Mouse (Mus musculus): ENCODE results near the gene Idua. TPM values are rescaled to one million over a fixed set of nuclear protein-coding genes. Genes with fewer than 3 reads are reported as not detected.

Gene Idua
- polyA plus RNA-seq, 1 experiment from 2014 or later: 12.7 TPM

DNA sequence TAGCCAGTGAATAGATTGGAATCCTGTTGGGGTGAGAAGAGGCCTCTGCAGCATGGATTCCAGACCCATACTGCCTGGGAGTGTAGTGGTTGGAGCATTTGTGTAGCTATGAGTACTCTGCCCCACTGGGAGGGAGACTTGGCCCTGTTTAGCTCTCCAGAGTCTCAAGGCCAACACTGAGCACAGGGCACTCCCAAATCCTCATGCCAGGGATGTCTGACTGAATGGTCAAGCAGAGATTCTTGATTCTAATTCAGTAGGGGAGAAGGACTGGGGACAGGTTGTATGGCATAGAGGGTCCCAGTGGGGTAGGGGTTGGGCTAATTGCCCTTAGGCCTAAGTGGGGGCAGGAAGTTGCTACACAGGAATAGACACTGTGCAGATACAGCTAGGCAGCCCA, 53.6 kb downstream of the Idua start:
- Histone ChIP-seq H3K4me1 (ENCODE audit: control insufficient read depth, insufficient read depth, low read length) (no peaks in the 10 kb centered on the region), H3K4me3 (replicated peaks; ENCODE audit: low read depth, low read length) (no peak overlapping the region), H3K4me2 (ENCODE audit: low read length) (no peak overlapping the region), H3K9me3 (ENCODE audit: control insufficient read depth, low read length) (no peaks in the 10 kb centered on the region), H3K27ac (replicated peaks; ENCODE audit: low read depth, low read length) (no peak overlapping the region), H3K9ac (replicated peaks; ENCODE audit: low read length) (no peak overlapping the region), H3K27me3 (ENCODE audit: control insufficient read depth, insufficient read depth, low read length) (no peaks in the 10 kb centered on the region), H3K36me3 (ENCODE audit: control insufficient read depth, insufficient read depth, low read length) (no peaks in the 10 kb centered on the region)
- no peak for ATAC-seq (ENCODE audit: low FRiP score, low TSS enrichment)
- DNase-seq: no peak

DNA sequence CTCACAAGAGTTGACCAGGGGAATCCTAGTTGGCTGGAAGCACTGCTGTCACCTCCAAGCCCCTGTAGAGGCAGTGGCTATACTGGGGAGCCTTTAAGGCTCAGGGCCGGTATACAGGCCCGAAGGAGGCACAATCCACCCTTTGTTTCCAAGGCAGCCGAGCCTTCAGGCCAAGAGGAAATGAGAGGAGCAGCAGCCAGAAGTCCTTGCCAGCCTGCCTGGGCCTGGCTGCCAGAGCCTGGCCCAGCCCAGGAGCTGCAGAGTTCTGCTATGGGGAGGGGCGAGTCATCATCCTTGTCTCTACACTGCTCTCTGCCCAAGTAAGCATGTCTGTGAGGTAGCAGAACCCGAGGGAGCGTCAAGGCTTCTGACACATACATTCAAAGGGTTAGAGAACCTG, 54.0 kb downstream of the Idua start:
- WGBS: 65% methylated on average over 6 of the region's 6 CpGs
- ATAC-seq (ENCODE audit: low FRiP score, low TSS enrichment) (0 out of 2 replicates have a peak, but pooled peaks have one; percentile 44), DNase-seq (peak; percentile 37)
- H3K9me3 ChIP-seq (ENCODE audit: control insufficient read depth, low read length): no peaks in the 10 kb centered on the region
- H3K9ac ChIP-seq (replicated peaks; ENCODE audit: low read length): no peak overlapping the region
- no peak overlapping the region for H3K27ac ChIP-seq (replicated peaks; ENCODE audit: low read depth, low read length)
- H3K36me3 ChIP-seq (ENCODE audit: control insufficient read depth, insufficient read depth, low read length): no peaks in the 10 kb centered on the region
- no peak overlapping the region for H3K4me2 ChIP-seq (ENCODE audit: low read length)
- H3K4me3 ChIP-seq (replicated peaks; ENCODE audit: low read depth, low read length): no peak overlapping the region
- no peaks in the 10 kb centered on the region for H3K4me1 ChIP-seq (ENCODE audit: control insufficient read depth, insufficient read depth, low read length)
- H3K27me3 ChIP-seq (ENCODE audit: control insufficient read depth, insufficient read depth, low read length): no peaks in the 10 kb centered on the region

DNA sequence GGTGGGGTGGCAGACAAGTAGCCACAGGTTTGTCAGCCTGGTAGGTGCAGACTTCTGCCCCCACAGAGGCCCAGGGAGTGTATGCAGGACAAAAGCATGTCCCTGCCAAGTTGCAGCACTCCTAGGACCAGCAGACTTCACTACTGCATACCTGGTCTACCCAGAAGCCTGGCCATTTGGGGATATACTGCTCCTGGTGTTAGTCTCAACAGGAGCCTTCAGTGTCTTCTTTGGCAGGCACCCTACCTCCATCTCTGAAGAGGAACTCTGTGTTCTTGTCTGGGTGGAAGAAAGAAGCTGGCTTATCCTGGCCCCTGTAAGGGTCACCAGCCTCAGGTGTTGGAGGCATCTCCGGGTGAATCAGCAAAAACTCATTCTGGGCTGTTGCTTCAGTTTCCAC, 55.8 kb downstream of the Idua start:
- 86% methylated on average over 1 of the region's 1 CpGs for WGBS
- no peaks in the 10 kb centered on the region for H3K27me3 ChIP-seq (ENCODE audit: control insufficient read depth, insufficient read depth, low read length)

DNA sequence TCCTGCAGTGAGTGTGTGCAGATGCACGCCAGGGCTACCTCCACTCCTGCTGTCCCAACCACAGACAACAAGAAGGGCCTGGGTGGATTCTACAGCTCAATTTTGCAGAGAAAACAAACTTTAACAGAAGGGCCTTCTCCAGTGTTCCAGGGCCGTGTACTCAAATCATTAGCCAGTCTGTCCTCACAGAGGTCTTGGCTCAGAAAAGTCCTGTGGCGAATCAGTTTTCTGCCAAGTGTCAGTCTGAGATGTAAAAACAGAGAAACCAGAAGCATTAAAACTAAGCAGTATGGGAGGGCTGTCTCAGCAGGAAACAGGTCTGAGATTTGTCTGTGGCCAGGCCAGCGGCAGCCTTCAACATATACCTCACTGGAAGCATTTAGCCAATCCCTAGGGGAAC, 57.9 kb downstream of the Idua start:
- DNase-seq: no peak
- WGBS: 31% methylated on average over 4 of the region's 4 CpGs
- H3K4me1 ChIP-seq (ENCODE audit: control insufficient read depth, insufficient read depth, low read length): no peaks in the 10 kb centered on the region
- H3K9me3 ChIP-seq (ENCODE audit: control insufficient read depth, low read length): no peaks in the 10 kb centered on the region
- H3K36me3 ChIP-seq (ENCODE audit: control insufficient read depth, insufficient read depth, low read length): no peaks in the 10 kb centered on the region
- H3K9ac ChIP-seq (replicated peaks; ENCODE audit: low read length): no peak overlapping the region
- H3K4me2 ChIP-seq (ENCODE audit: low read length): no peak overlapping the region
- no peak overlapping the region for H3K4me3 ChIP-seq (replicated peaks; ENCODE audit: low read depth, low read length)
- no peak overlapping the region for H3K27ac ChIP-seq (replicated peaks; ENCODE audit: low read depth, low read length)
- no peak for ATAC-seq (ENCODE audit: low FRiP score, low TSS enrichment)
- H3K27me3 ChIP-seq (ENCODE audit: control insufficient read depth, insufficient read depth, low read length): no peaks in the 10 kb centered on the region

More for the DNA sequence above, 55.8 kb downstream of the Idua start:
- no peak for ATAC-seq (ENCODE audit: low FRiP score, low TSS enrichment)
- Histone ChIP-seq H3K4me2 (ENCODE audit: low read length) (no peak overlapping the region), H3K4me3 (replicated peaks; ENCODE audit: low read depth, low read length) (no peak overlapping the region), H3K4me1 (ENCODE audit: control insufficient read depth, insufficient read depth, low read length) (no peaks in the 10 kb centered on the region), H3K9me3 (ENCODE audit: control insufficient read depth, low read length) (no peaks in the 10 kb centered on the region), H3K9ac (replicated peaks; ENCODE audit: low read length) (no peak overlapping the region), H3K36me3 (ENCODE audit: control insufficient read depth, insufficient read depth, low read length) (no peaks in the 10 kb centered on the region), H3K27ac (replicated peaks; ENCODE audit: low read depth, low read length) (no peak overlapping the region)
- DNase-seq: no peak

DNA sequence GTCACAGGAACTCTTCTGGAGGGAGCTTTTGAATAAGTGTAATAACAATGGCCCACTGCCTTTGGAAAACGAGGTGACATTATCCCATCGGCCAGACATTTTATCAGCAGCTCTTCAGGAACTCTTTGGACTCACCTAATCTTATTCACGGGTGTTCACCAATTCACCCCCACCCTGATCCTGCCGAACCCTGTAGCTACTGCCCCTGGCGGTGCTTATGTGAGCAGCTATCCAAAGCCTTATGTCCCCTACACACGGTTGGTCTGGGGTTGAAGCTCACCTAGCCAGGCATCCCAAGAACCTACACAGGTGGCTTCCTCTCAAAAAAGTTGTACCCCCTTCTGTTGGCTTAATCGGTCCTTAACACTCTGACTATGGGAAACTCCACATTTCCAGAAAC, 59.6 kb downstream of the Idua start:
- WGBS: 68% methylated on average over 7 of the region's 7 CpGs
- no peak overlapping the region for H3K4me2 ChIP-seq (ENCODE audit: low read length)
- no peak overlapping the region for H3K27ac ChIP-seq (replicated peaks; ENCODE audit: low read depth, low read length)
- H3K9me3 ChIP-seq (ENCODE audit: control insufficient read depth, low read length): no peaks in the 10 kb centered on the region
- no peak overlapping the region for H3K4me3 ChIP-seq (replicated peaks; ENCODE audit: low read depth, low read length)
- no peak for ATAC-seq (ENCODE audit: low FRiP score, low TSS enrichment)
- H3K36me3 ChIP-seq (ENCODE audit: control insufficient read depth, insufficient read depth, low read length): no peaks in the 10 kb centered on the region
- no peak for DNase-seq
- H3K9ac ChIP-seq (replicated peaks; ENCODE audit: low read length): no peak overlapping the region
- no peaks in the 10 kb centered on the region for H3K27me3 ChIP-seq (ENCODE audit: control insufficient read depth, insufficient read depth, low read length)
- no peaks in the 10 kb centered on the region for H3K4me1 ChIP-seq (ENCODE audit: control insufficient read depth, insufficient read depth, low read length)

DNA sequence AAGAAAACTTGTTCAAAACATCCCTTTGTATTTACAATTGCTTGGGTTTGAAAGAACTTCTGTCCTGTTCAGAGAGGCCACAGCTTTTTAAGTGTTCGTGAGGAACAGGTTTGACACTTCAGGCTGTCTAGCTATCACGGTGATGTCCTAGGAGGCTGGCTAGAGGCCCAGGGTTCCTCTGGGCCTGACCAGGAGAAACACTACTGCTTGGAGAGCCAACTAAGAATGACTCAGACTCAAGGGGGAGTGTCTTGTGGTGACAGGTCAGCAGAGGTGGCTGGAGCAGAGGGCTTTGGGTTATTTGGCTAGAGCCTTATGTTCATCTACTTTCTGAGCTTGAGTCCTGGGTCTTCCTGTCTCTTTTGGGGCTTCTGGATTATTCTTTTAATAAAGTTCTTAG, 63.9 kb downstream of the Idua start:
- no peak for ATAC-seq (ENCODE audit: low FRiP score, low TSS enrichment)
- no peak overlapping the region for H3K4me2 ChIP-seq (ENCODE audit: low read length)
- 82% methylated on average over 2 of the region's 2 CpGs for whole genome bisulfite sequencing

DNA sequence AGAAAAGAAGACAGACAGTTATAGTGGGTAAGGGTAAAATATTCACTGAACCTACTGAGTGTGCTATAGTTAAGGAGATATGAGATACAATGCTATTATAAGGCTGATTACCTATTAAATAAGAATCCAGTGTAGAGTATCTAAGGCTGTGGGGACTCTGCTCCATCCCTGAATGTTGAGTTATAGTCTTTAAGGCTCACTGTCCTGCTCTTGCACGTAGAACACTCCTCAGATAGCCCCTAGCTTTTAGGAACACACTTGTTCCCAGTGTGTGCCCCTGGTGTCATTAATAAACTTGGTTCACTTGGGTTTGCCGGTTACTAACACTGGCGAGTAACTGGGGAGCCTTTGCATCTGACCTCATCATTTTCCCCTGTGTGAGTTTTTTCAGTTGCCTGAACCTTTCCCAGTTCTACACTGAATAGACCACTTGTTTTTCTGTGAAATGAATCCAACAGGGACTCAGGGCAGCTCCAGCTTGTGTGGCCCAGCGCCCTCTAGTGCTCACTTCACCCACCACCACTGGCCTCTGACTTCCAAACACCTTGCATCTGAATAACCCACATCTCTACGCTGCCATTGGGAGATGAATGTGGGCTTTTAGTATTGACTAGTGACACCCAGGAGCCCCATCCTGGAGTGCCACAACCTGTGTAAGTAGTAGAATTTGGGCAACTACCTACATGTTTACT, 66.6 kb downstream of the Idua start:
- Histone ChIP-seq H3K9ac (replicated peaks; ENCODE audit: low read length) (no peak overlapping the region), H3K27me3 (ENCODE audit: control insufficient read depth, insufficient read depth, low read length) (no peaks in the 10 kb centered on the region), H3K4me1 (ENCODE audit: control insufficient read depth, insufficient read depth, low read length) (no peaks in the 10 kb centered on the region), H3K4me2 (ENCODE audit: low read length) (no peak overlapping the region), H3K4me3 (replicated peaks; ENCODE audit: low read depth, low read length) (no peak overlapping the region), H3K27ac (replicated peaks; ENCODE audit: low read depth, low read length) (no peak overlapping the region), H3K9me3 (ENCODE audit: control insufficient read depth, low read length) (no peaks in the 10 kb centered on the region), H3K36me3 (ENCODE audit: control insufficient read depth, insufficient read depth, low read length) (no peaks in the 10 kb centered on the region)
- 29% methylated on average over 5 of the region's 5 CpGs for WGBS
- ATAC-seq (ENCODE audit: low FRiP score, low TSS enrichment): peak; percentile 76; the same call in 1 of the 2 replicates
- peak; percentile 82 for DNase-seq

More for the DNA sequence above, 63.9 kb downstream of the Idua start:
- no peaks in the 10 kb centered on the region for H3K9me3 ChIP-seq (ENCODE audit: control insufficient read depth, low read length)
- no peaks in the 10 kb centered on the region for H3K36me3 ChIP-seq (ENCODE audit: control insufficient read depth, insufficient read depth, low read length)
- no peaks in the 10 kb centered on the region for H3K4me1 ChIP-seq (ENCODE audit: control insufficient read depth, insufficient read depth, low read length)
- no peak overlapping the region for H3K27ac ChIP-seq (replicated peaks; ENCODE audit: low read depth, low read length)
- H3K9ac ChIP-seq (replicated peaks; ENCODE audit: low read length): no peak overlapping the region
- DNase-seq: no peak
- no peak overlapping the region for H3K4me3 ChIP-seq (replicated peaks; ENCODE audit: low read depth, low read length)
- no peaks in the 10 kb centered on the region for H3K27me3 ChIP-seq (ENCODE audit: control insufficient read depth, insufficient read depth, low read length)

DNA sequence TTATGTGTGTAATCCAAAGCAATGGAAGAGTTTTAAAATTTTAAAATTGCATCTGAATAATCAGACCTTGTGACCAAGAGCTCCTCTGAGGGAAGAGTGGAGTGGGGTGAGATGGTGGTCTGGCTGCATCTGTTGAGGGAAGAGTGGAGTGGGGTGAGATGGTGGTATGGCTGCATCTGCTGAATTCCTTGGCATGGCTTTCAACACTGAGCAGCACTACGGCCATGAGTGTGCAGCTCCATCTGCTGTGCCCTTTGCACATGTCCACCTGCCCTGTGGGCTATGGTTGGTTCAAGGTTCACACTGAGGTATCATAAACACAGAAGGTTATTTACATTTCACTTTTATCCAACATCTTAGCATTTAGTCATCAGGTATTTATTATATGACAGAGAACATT, 67.3 kb downstream of the Idua start:
- Histone ChIP-seq H3K27me3 (ENCODE audit: control insufficient read depth, insufficient read depth, low read length) (no peaks in the 10 kb centered on the region), H3K36me3 (ENCODE audit: control insufficient read depth, insufficient read depth, low read length) (no peaks in the 10 kb centered on the region), H3K4me1 (ENCODE audit: control insufficient read depth, insufficient read depth, low read length) (no peaks in the 10 kb centered on the region), H3K9ac (replicated peaks; ENCODE audit: low read length) (no peak overlapping the region), H3K4me2 (ENCODE audit: low read length) (no peak overlapping the region), H3K4me3 (replicated peaks; ENCODE audit: low read depth, low read length) (no peak overlapping the region), H3K27ac (replicated peaks; ENCODE audit: low read depth, low read length) (no peak overlapping the region), H3K9me3 (ENCODE audit: control insufficient read depth, low read length) (no peaks in the 10 kb centered on the region)
- DNase-seq: no peak
- WGBS: 85% methylated on average over 1 of the region's 1 CpGs
- ATAC-seq (ENCODE audit: low FRiP score, low TSS enrichment): no peak

Measured in midbrain, embryonic 14.5 days (tissue).